Mouse (Mus musculus): ENCODE data around the gene S100a3. TPM values are rescaled to one million over a fixed set of nuclear protein-coding genes. Genes with fewer than 3 reads are reported as not detected.

Gene S100a3
- polyA plus RNA-seq, 1 experiment from 2014 or later: 1.2 TPM

DNA sequence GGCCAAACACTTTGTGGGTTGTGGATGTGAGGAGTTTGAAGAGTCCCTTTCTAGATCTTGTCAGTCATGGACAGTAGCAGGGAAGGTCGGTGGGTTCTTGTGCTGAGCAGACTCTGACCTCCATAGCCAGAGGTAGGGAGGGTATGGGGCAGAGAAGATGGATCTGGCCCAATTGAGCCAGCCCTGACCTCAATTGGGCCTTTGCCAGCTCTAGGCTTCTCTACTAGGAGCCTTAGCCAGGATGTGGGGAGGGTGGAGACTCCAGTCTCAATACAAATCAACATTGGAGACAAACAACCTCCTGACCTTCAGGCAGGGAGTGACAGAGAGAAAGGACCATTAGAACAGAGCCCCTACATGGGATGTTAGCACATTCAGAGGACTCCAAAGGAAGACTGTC lies 45.1 kb upstream of the S100a3 start:
- DNase-seq (ENCODE audit: low spot score) (no peak), ATAC-seq (ENCODE audit: low FRiP score, low TSS enrichment) (no peak)
- H3K9ac ChIP-seq (ENCODE audit: low read length): peak overlapping the region; percentile 61
- no peaks in the 10 kb centered on the region for H3K27me3 ChIP-seq (ENCODE audit: control insufficient read depth, insufficient read depth, low read length)
- WGBS: 36% methylated on average over 1 of the region's 1 CpGs
- no peaks in the 10 kb centered on the region; the same call in 1 of the 2 replicates for H3K4me1 ChIP-seq (replicated peaks; ENCODE audit: control insufficient read depth, insufficient read depth)
- peak overlapping the region; percentile 48 for H3K4me3 ChIP-seq (ENCODE audit: low read depth, low read length)
- H3K36me3 ChIP-seq (ENCODE audit: control insufficient read depth, insufficient read depth, low read length): no peaks in the 10 kb centered on the region; the same call in 1 of the 2 replicates
- H3K27ac ChIP-seq (replicated peaks): peak overlapping the region; percentile 84
- TF ChIP-seq EP300 (optimal IDR thresholded peaks at IDR 0.05): no peak
- no peak for TF ChIP-seq CTCF (IDR thresholded peaks at IDR 0.05; ENCODE audit: low read depth)
- no peaks in the 10 kb centered on the region for H3K9me3 ChIP-seq (ENCODE audit: control insufficient read depth, low read length)
- H3K4me2 ChIP-seq (replicated peaks; ENCODE audit: low read depth): peak overlapping the region; percentile 88

DNA sequence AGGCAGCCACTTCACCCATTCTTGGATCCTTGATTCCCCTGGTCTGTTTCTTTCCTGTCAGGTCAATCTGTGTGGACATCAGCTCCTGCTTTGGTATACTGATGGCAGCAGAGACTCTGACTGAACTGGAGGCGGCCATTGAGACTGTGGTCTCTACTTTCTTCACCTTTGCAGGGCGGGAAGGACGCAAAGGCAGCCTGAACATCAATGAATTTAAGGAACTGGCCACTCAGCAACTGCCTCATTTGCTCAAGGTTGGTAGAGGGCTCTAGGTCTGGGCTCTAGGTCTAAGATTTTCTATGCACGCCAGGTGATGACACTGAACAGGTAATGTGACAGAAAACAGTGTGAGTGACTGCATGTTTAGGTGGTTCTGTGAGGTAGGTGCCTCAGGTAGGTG lies 44.6 kb upstream of the S100a3 start:
- Histone ChIP-seq H3K36me3 (ENCODE audit: control insufficient read depth, insufficient read depth, low read length) (no peaks in the 10 kb centered on the region; the same call in 1 of the 2 replicates), H3K4me1 (replicated peaks; ENCODE audit: control insufficient read depth, insufficient read depth) (no peaks in the 10 kb centered on the region; the same call in 1 of the 2 replicates), H3K4me2 (replicated peaks; ENCODE audit: low read depth) (peak overlapping the region; percentile 88; the same call in 1 of the 2 replicates), H3K4me3 (ENCODE audit: low read depth, low read length) (no peak overlapping the region; the same call in 1 of the 2 replicates), H3K27ac (replicated peaks) (no peak overlapping the region), H3K9me3 (ENCODE audit: control insufficient read depth, low read length) (no peaks in the 10 kb centered on the region), H3K9ac (ENCODE audit: low read length) (no peak overlapping the region), H3K27me3 (ENCODE audit: control insufficient read depth, insufficient read depth, low read length) (no peaks in the 10 kb centered on the region)
- ATAC-seq (ENCODE audit: low FRiP score, low TSS enrichment) (no peak), DNase-seq (ENCODE audit: low spot score) (no peak)
- no peak for TF ChIP-seq CTCF (IDR thresholded peaks at IDR 0.05; ENCODE audit: low read depth)
- no peak for TF ChIP-seq EP300 (optimal IDR thresholded peaks at IDR 0.05)
- WGBS: 96% methylated on average over 4 of the region's 4 CpGs

DNA sequence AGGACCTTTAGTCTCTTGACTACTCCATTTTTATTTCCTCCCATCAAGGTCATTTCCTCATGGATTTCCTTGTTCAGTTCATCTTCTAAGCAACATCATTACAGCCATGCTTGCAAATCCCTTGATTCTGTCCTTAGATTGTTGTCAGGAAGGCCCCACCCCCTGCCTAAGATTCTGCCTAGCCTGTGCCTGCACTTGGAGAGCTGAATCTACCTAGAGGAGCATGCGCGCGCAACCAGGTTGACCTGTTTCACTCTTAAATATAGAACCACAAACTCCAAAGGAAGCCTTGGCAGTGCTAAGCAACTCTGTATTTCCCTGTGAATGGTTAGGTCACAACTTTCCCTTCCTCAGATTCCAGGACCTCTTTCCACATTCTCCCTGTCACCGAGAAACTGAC lies 42.7 kb upstream of the S100a3 start:
- TF ChIP-seq CTCF (IDR thresholded peaks at IDR 0.05; ENCODE audit: low read depth) (no peak), EP300 (optimal IDR thresholded peaks at IDR 0.05) (no peak)
- H3K4me2 ChIP-seq (replicated peaks; ENCODE audit: low read depth): no peak overlapping the region
- H3K9ac ChIP-seq (ENCODE audit: low read length): no peak overlapping the region
- no peaks in the 10 kb centered on the region; the same call in 1 of the 2 replicates for H3K4me1 ChIP-seq (replicated peaks; ENCODE audit: control insufficient read depth, insufficient read depth)
- WGBS: 72% methylated on average over 4 of the region's 4 CpGs
- DNase-seq (ENCODE audit: low spot score) (no peak), ATAC-seq (ENCODE audit: low FRiP score, low TSS enrichment) (no peak)
- H3K4me3 ChIP-seq (ENCODE audit: low read depth, low read length): no peak overlapping the region
- H3K27me3 ChIP-seq (ENCODE audit: control insufficient read depth, insufficient read depth, low read length): no peaks in the 10 kb centered on the region
- H3K27ac ChIP-seq (replicated peaks): no peak overlapping the region
- H3K36me3 ChIP-seq (ENCODE audit: control insufficient read depth, insufficient read depth, low read length): no peaks in the 10 kb centered on the region
- no peaks in the 10 kb centered on the region for H3K9me3 ChIP-seq (ENCODE audit: control insufficient read depth, low read length)

DNA sequence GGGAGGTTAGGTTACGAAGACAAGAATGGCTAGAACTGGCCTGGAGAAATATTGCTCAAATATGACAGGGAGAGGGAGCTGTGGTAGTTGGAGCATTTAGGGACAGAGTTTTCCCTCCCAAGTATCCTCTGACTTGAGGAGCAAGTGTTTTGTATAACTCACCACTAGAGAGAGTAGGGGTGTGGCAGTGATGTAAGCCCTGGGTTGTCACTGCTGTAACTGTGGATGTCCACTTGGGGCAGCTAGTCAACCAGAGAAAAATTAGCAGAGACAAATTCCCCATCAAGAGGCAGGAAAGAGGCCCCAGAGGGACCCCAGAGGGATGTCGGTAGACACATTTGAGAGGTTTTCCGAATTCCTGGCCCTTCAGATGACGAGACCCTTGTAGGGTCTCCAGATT lies 35.0 kb upstream of the S100a3 start:
- 59% methylated on average over 4 of the region's 4 CpGs for WGBS
- Histone ChIP-seq H3K36me3 (ENCODE audit: control insufficient read depth, insufficient read depth, low read length) (no peaks in the 10 kb centered on the region), H3K9ac (ENCODE audit: low read length) (no peak overlapping the region), H3K9me3 (ENCODE audit: control insufficient read depth, low read length) (no peaks in the 10 kb centered on the region), H3K27me3 (ENCODE audit: control insufficient read depth, insufficient read depth, low read length) (no peaks in the 10 kb centered on the region), H3K4me1 (replicated peaks; ENCODE audit: control insufficient read depth, insufficient read depth) (no peaks in the 10 kb centered on the region; the same call in 1 of the 2 replicates), H3K27ac (replicated peaks) (peak overlapping the region; percentile 88), H3K4me3 (ENCODE audit: low read depth, low read length) (no peak overlapping the region), H3K4me2 (replicated peaks; ENCODE audit: low read depth) (no peak overlapping the region)
- TF ChIP-seq CTCF (IDR thresholded peaks at IDR 0.05; ENCODE audit: low read depth): peak; percentile 93
- TF ChIP-seq EP300 (optimal IDR thresholded peaks at IDR 0.05): peak; percentile 63
- ATAC-seq (ENCODE audit: low FRiP score, low TSS enrichment) (peak; percentile 39; the same call in 1 of the 2 replicates), DNase-seq (ENCODE audit: low spot score) (peak; percentile 53)

DNA sequence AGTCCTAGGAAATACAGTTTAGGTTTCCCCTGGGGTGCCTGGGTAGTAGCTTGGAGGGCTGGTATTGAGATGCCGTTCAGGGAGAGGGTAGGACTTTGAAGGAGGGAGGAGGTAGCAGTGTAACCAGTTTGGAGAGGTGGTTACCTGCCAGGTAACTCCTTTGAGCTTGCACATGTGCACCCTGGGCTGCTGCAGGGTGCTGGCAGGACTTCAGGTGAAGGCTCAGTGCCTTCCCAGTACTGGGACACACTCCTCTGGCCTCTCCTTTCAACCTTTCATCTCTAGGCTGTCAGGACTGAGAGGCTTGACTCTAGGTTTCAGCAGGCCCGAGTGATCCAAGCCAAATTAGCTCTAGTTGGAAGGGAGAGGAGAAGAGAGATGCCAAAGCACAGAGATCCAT lies 34.3 kb upstream of the S100a3 start:
- Histone ChIP-seq H3K4me1 (replicated peaks; ENCODE audit: control insufficient read depth, insufficient read depth) (no peaks in the 10 kb centered on the region; the same call in 1 of the 2 replicates), H3K27ac (replicated peaks) (peak overlapping the region; percentile 88), H3K9me3 (ENCODE audit: control insufficient read depth, low read length) (no peaks in the 10 kb centered on the region), H3K27me3 (ENCODE audit: control insufficient read depth, insufficient read depth, low read length) (no peaks in the 10 kb centered on the region), H3K36me3 (ENCODE audit: control insufficient read depth, insufficient read depth, low read length) (no peaks in the 10 kb centered on the region), H3K4me2 (replicated peaks; ENCODE audit: low read depth) (peak overlapping the region; percentile 46), H3K4me3 (ENCODE audit: low read depth, low read length) (no peak overlapping the region), H3K9ac (ENCODE audit: low read length) (peak overlapping the region; percentile 51)
- 54% methylated on average over 2 of the region's 2 CpGs for WGBS
- ATAC-seq (ENCODE audit: low FRiP score, low TSS enrichment) (peak; percentile 57), DNase-seq (ENCODE audit: low spot score) (no peak)
- TF ChIP-seq EP300 (optimal IDR thresholded peaks at IDR 0.05) (no peak), CTCF (IDR thresholded peaks at IDR 0.05; ENCODE audit: low read depth) (no peak)

DNA sequence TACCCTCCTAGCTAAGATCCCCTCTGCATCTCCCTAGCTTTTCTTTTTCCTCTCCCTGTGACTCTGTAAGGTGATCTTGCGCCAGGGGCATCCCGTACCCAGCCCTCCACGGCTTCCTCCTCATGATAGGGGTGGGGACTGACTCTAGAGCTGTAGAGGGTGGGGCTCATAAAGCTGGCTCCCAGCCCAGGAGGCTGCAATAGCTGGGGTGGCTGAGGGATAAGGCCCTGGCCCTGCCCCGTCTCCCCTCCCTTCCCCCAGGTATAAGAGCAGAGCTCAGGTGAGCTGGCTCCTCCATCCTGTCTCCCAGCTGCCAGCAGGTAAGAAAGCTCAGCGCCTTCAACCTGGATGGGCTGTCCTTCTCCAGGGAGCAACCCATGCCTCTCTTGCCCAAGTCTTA lies 33.8 kb upstream of the S100a3 start, which contains the start of gene S100a14:
TSS of gene S100a14 (plus strand) at position 277 of the 400 bp plus-strand sequence.
- H3K27ac ChIP-seq (replicated peaks): peak within 1 kb of the TSS; percentile 88
- no peak for TF ChIP-seq EP300 (optimal IDR thresholded peaks at IDR 0.05)
- TF ChIP-seq CTCF (IDR thresholded peaks at IDR 0.05; ENCODE audit: low read depth): no peak
- no peaks in the 10 kb centered on the region for H3K27me3 ChIP-seq (ENCODE audit: control insufficient read depth, insufficient read depth, low read length)
- ATAC-seq (ENCODE audit: low FRiP score, low TSS enrichment): peak; percentile 94
- no peaks in the 10 kb centered on the region for H3K9me3 ChIP-seq (ENCODE audit: control insufficient read depth, low read length)
- DNase-seq (ENCODE audit: low spot score): peak; percentile 82
- WGBS: 31% methylated on average over 5 of the region's 5 CpGs
- no peaks in the 10 kb centered on the region for H3K36me3 ChIP-seq (ENCODE audit: control insufficient read depth, insufficient read depth, low read length)
- H3K4me3 ChIP-seq (ENCODE audit: low read depth, low read length): peak within 1 kb of the TSS; percentile 37
- H3K4me1 ChIP-seq (replicated peaks; ENCODE audit: control insufficient read depth, insufficient read depth): no peaks in the 10 kb centered on the region; the same call in 1 of the 2 replicates
- peak within 1 kb of the TSS; percentile 46 for H3K4me2 ChIP-seq (replicated peaks; ENCODE audit: low read depth)
- H3K9ac ChIP-seq (ENCODE audit: low read length): peak within 1 kb of the TSS; percentile 51
